Mouse (Mus musculus): ENCODE measurements at regions not wholly inside any gene's neighbourhood (a gene's known extent, or its start where the extent isn't known, plus 50 kb on each side); places are given as distances from the start of the nearest gene placed in this dataset.

- DNase-seq = no peak
Observed at GRCm38 (mm10) chr9:32815473-32815872, 179.5 kb downstream of the Ets1 start.

- no peak for DNase-seq
Observed at GRCm38 (mm10) chr9:32816649-32817425, 180.8 kb downstream of the Ets1 start.

- DNase-seq = no peak
Observed at GRCm38 (mm10) chr9:32817442-32818358, 181.7 kb downstream of the Ets1 start.

GRCm38 (mm10) chr9:32823439-32824133, 187.6 kb downstream of the Ets1 start:
- DNase-seq = no peak

- no peak for DNase-seq
Observed at GRCm38 (mm10) chr9:32824134-32824531, 188.1 kb downstream of the Ets1 start.

GRCm38 (mm10) chr9:32830268-32830891, 194.4 kb downstream of the Ets1 start:
- DNase-seq = no peak

GRCm38 (mm10) chr9:32833373-32833772, 197.4 kb downstream of the Ets1 start:
- no peak for DNase-seq

- DNase-seq = no peak
Observed at GRCm38 (mm10) chr9:32834751-32835625, 199.0 kb downstream of the Ets1 start.

GRCm38 (mm10) chr9:32835626-32835971, 199.6 kb downstream of the Ets1 start:
- DNase-seq = no peak

- no peak for DNase-seq
Observed at GRCm38 (mm10) chr9:32836371-32836770, 200.3 kb downstream of the Ets1 start.

- DNase-seq = no peak
Observed at GRCm38 (mm10) chr9:32847361-32847760, 211.3 kb downstream of the Ets1 start.

GRCm38 (mm10) chr9:32852282-32852681, 216.3 kb downstream of the Ets1 start:
- DNase-seq = no peak

GRCm38 (mm10) chr9:32863286-32863685, 227.3 kb downstream of the Ets1 start:
- DNase-seq = no peak

GRCm38 (mm10) chr9:32868936-32869335, 232.9 kb downstream of the Ets1 start:
- no peak for DNase-seq

- DNase-seq = no peak
Observed at GRCm38 (mm10) chr9:32874306-32874875, 238.4 kb downstream of the Ets1 start.

GRCm38 (mm10) chr9:32882819-32883587, 247.0 kb downstream of the Ets1 start:
- DNase-seq = no peak

GRCm38 (mm10) chr9:32886008-32886650, 250.1 kb downstream of the Ets1 start:
- DNase-seq = no peak

- no peak for DNase-seq
Observed at GRCm38 (mm10) chr9:32899801-32900200, 263.8 kb downstream of the Ets1 start.

- DNase-seq = no peak
Observed at GRCm38 (mm10) chr9:32901287-32901686, 265.3 kb downstream of the Ets1 start.

GRCm38 (mm10) chr9:32906233-32906872, 270.3 kb downstream of the Ets1 start:
- no peak for DNase-seq

All from right cerebral cortex, postnatal 14 days (tissue).